In genomic region chr14:54232143-54232542, GRCm38 (mm10) we compare ENCODE assay signal across 11 mouse cellular contexts. TPM values are rescaled to one million over a fixed set of nuclear protein-coding genes. Genes with fewer than 3 reads are reported as not detected.
DNase-seq lines count a peak whose midpoint lies in the region; ATAC-seq and TF ChIP-seq lines count a peak whose summit lies in the region.
"Had no signal": no experiment of that assay in that cellular context is flagged by ENCODE, and none has a peak within 500 bp of the region (broad histone marks: within the 10 kb centered on the region; RNA-seq: fewer than 3 reads in every experiment).

No protein-coding gene starts in this region.

- no peak overlapping the region for H3K4me2 ChIP-seq in hindbrain, embryonic 14.5 days (replicated peaks)
- H3K4me2 ChIP-seq in intestine, embryonic 14.5 days (ENCODE audit: low read length), result no peak overlapping the region
- H3K4me2 ChIP-seq in neural tube, embryonic 14.5 days (ENCODE audit: low read depth, low read length), result no peak overlapping the region

- H3K27ac ChIP-seq in hindbrain, embryonic 14.5 days, result peak overlapping the region; percentile 54; the same call in 1 of the 2 replicates
- no peak overlapping the region for H3K27ac ChIP-seq in hindbrain, embryonic 10.5 days
- peak overlapping the region; percentile 97 for H3K27ac ChIP-seq in spleen, adult 2 months (ENCODE audit: insufficient read depth, low read length)
- H3K27ac ChIP-seq in intestine, embryonic 14.5 days (ENCODE audit: low read depth), result no peak overlapping the region; the same call in 1 of the 2 replicates
- peak overlapping the region; percentile 16; the same call in 1 of the 2 replicates for H3K27ac ChIP-seq in neural tube, embryonic 14.5 days (ENCODE audit: low read depth, low read length)

- no peak for ATAC-seq in hindbrain, embryonic 14.5 days (ENCODE audit: low FRiP score)
- ATAC-seq in intestine, embryonic 14.5 days (replicated peaks; ENCODE audit: low FRiP score, low TSS enrichment, low read depth), result peak; percentile 13; the same call in 1 of the 2 replicates
- peak; percentile 18; the same call in 1 of the 2 replicates for ATAC-seq in neural tube, embryonic 14.5 days (ENCODE audit: low read depth)
- no peak for ATAC-seq in megakaryocyte, adult 5-6 weeks (ENCODE audit: poor library complexity, severe bottlenecking)

- H3K36me3 ChIP-seq in hindbrain, embryonic 14.5 days (replicated peaks; ENCODE audit: control insufficient read depth, insufficient read depth), result peaks cover 13% of the 10 kb centered on the region
- H3K36me3 ChIP-seq in hindbrain, embryonic 10.5 days, result peaks cover 18% of the 10 kb centered on the region
- H3K36me3 ChIP-seq in spleen, adult 2 months (ENCODE audit: control insufficient read depth, insufficient read depth, low read length), result no peaks in the 10 kb centered on the region; the same call in 1 of the 2 replicates
- H3K36me3 ChIP-seq in intestine, embryonic 14.5 days (ENCODE audit: control insufficient read depth, insufficient read depth, low read length), result peaks cover 20% of the 10 kb centered on the region
- no peaks in the 10 kb centered on the region for H3K36me3 ChIP-seq in neural tube, embryonic 14.5 days (ENCODE audit: control insufficient read depth, insufficient read depth, low read length)

- 43% methylated on average over 9 of the region's 9 CpGs for WGBS in hindbrain, embryonic 14.5 days
- 86% methylated on average over 9 of the region's 9 CpGs for WGBS in hindbrain, embryonic 10.5 days
- WGBS in spleen, adult 2 months, result 62% methylated on average over 9 of the region's 9 CpGs
- 52% methylated on average over 9 of the region's 9 CpGs for WGBS in intestine, embryonic 14.5 days
- 32% methylated on average over 9 of the region's 9 CpGs for WGBS in neural tube, embryonic 14.5 days

- no peaks in the 10 kb centered on the region for H3K27me3 ChIP-seq in hindbrain, embryonic 14.5 days (ENCODE audit: control insufficient read depth, insufficient read depth, low read length)
- H3K27me3 ChIP-seq in hindbrain, embryonic 10.5 days (ENCODE audit: insufficient read depth, poor library complexity, severe bottlenecking), result peaks cover 7% of the 10 kb centered on the region; the same call in 1 of the 2 replicates
- H3K27me3 ChIP-seq in spleen, adult 2 months (ENCODE audit: control insufficient read depth, insufficient read depth, low read length), result no peaks in the 10 kb centered on the region
- H3K27me3 ChIP-seq in intestine, embryonic 14.5 days (replicated peaks; ENCODE audit: control insufficient read depth, insufficient read depth, low read length), result no peaks in the 10 kb centered on the region
- no peaks in the 10 kb centered on the region for H3K27me3 ChIP-seq in neural tube, embryonic 14.5 days (ENCODE audit: control insufficient read depth, insufficient read depth, low read length)

- DNase-seq in hindbrain, embryonic 14.5 days (ENCODE audit: low spot score), result no peak
- DNase-seq in hindbrain, embryonic 10.5 days (ENCODE audit: low spot score), result no peak
- no peak for DNase-seq in spleen, adult 2 months (ENCODE audit: low read depth in 1 of 2, low spot score in 2 of 2)
- no peak for DNase-seq in spleen, postnatal 4 days (ENCODE audit: low spot score in 2 of 2)
- DNase-seq in intestine, embryonic 14.5 days (ENCODE audit: low spot score), result no peak
- DNase-seq: heart, postnatal 14 days; lung, postnatal 36 days had no signal

- no peak for TF ChIP-seq CTCF in spleen, adult 2 months (IDR thresholded peaks at IDR 0.05; ENCODE audit: extremely low read depth, insufficient read depth, insufficient read length, insufficient replicate concordance)

- H3K9ac ChIP-seq in hindbrain, embryonic 14.5 days, result no peak overlapping the region
- H3K9ac ChIP-seq in intestine, embryonic 14.5 days (ENCODE audit: low read length), result no peak overlapping the region
- no peak overlapping the region for H3K9ac ChIP-seq in neural tube, embryonic 14.5 days (replicated peaks; ENCODE audit: low read depth, low read length)

- TF ChIP-seq POLR2A in spleen, adult 2 months (IDR thresholded peaks at IDR 0.05; ENCODE audit: low read depth, low read length), result no peak

- no peak overlapping the region for H3K4me3 ChIP-seq in hindbrain, embryonic 14.5 days (replicated peaks; ENCODE audit: low read length)
- no peak overlapping the region for H3K4me3 ChIP-seq in hindbrain, embryonic 10.5 days
- no peak overlapping the region for H3K4me3 ChIP-seq in spleen, adult 2 months (ENCODE audit: extremely low read depth, insufficient read depth, insufficient read length)
- H3K4me3 ChIP-seq in intestine, embryonic 14.5 days (ENCODE audit: low read depth, low read length), result no peak overlapping the region
- no peak overlapping the region for H3K4me3 ChIP-seq in neural tube, embryonic 14.5 days (ENCODE audit: low read depth, low read length)

- peaks cover 18% of the 10 kb centered on the region for H3K4me1 ChIP-seq in hindbrain, embryonic 14.5 days (replicated peaks; ENCODE audit: control insufficient read depth, insufficient read depth, low read length)
- H3K4me1 ChIP-seq in hindbrain, embryonic 10.5 days (replicated peaks), result peaks cover 42% of the 10 kb centered on the region
- H3K4me1 ChIP-seq in spleen, adult 2 months (ENCODE audit: control insufficient read depth, insufficient read depth, insufficient read length), result peaks cover 37% of the 10 kb centered on the region
- peaks cover 38% of the 10 kb centered on the region for H3K4me1 ChIP-seq in intestine, embryonic 14.5 days (replicated peaks; ENCODE audit: control insufficient read depth, insufficient read depth, low read length)
- H3K4me1 ChIP-seq in neural tube, embryonic 14.5 days (ENCODE audit: control insufficient read depth, insufficient read depth, low read length), result peaks cover 28% of the 10 kb centered on the region

- no peaks in the 10 kb centered on the region for H3K9me3 ChIP-seq in hindbrain, embryonic 14.5 days (ENCODE audit: control insufficient read depth, low read length)
- H3K9me3 ChIP-seq in hindbrain, embryonic 10.5 days, result no peaks in the 10 kb centered on the region
- H3K9me3 ChIP-seq in intestine, embryonic 14.5 days (ENCODE audit: control insufficient read depth, low read length), result no peaks in the 10 kb centered on the region
- no peaks in the 10 kb centered on the region for H3K9me3 ChIP-seq in neural tube, embryonic 14.5 days (ENCODE audit: control insufficient read depth, low read length)
- H3K9me3 ChIP-seq: limb, embryonic 10.5 days had no signal

RNA-seq across cellular contexts. Expression of gene Dad1, which starts 21.8 kb away (rescaled TPM):
- polyA plus RNA-seq in hindbrain, embryonic 14.5 days (2014; fragmentation: Nextera tagmentation; extraction: Ambion mirVana), result 365 and 386 TPM in 2 replicates
- 243 and 271 TPM in 2 replicates for polyA plus RNA-seq in hindbrain, embryonic 10.5 days (2016; fragmentation: Nextera tagmentation; extraction: Ambion mirVana)
- 309 and 372 TPM in 2 replicates for polyA plus RNA-seq in spleen, adult 2 months (2012; rRNA removed)
- polyA plus RNA-seq in intestine, embryonic 14.5 days (2014; fragmentation: Nextera tagmentation; extraction: Ambion mirVana), result 414 and 449 TPM in 2 replicates
- 401 and 423 TPM in 2 replicates for polyA plus RNA-seq in neural tube, embryonic 14.5 days (2014; fragmentation: Nextera tagmentation; extraction: Ambion mirVana)
- total RNA-seq in megakaryocyte, adult 5-6 weeks (2015), result 136 and 154 TPM in 2 replicates
- total RNA-seq in megakaryocyte, adult 5-6 weeks (2017), result 84.1 and 86.7 TPM in 2 replicates

RNA-seq across cellular contexts. Expression of gene Abhd4, which starts 21.8 kb away (rescaled TPM):
- 64.5 and 65.4 TPM in 2 replicates for polyA plus RNA-seq in hindbrain, embryonic 14.5 days (2014; fragmentation: Nextera tagmentation; extraction: Ambion mirVana)
- 39.6 and 44.7 TPM in 2 replicates for polyA plus RNA-seq in hindbrain, embryonic 10.5 days (2016; fragmentation: Nextera tagmentation; extraction: Ambion mirVana)
- 17.9 and 23.4 TPM in 2 replicates for polyA plus RNA-seq in spleen, adult 2 months (2012; rRNA removed)
- polyA plus RNA-seq in intestine, embryonic 14.5 days (2014; fragmentation: Nextera tagmentation; extraction: Ambion mirVana), result 46.9 and 53.5 TPM in 2 replicates
- polyA plus RNA-seq in neural tube, embryonic 14.5 days (2014; fragmentation: Nextera tagmentation; extraction: Ambion mirVana), result 57.4 and 69.5 TPM in 2 replicates
- total RNA-seq in megakaryocyte, adult 5-6 weeks (2015), result 11.0 and 13.9 TPM in 2 replicates
- total RNA-seq in megakaryocyte, adult 5-6 weeks (2017), result 10.0 and 16.5 TPM in 2 replicates

RNA-seq across cellular contexts. Expression of gene Olfr49, which starts 52.6 kb away (rescaled TPM):
- not detected in 2 replicates for polyA plus RNA-seq in hindbrain, embryonic 14.5 days (2014; fragmentation: Nextera tagmentation; extraction: Ambion mirVana)
- polyA plus RNA-seq in hindbrain, embryonic 10.5 days (2016; fragmentation: Nextera tagmentation; extraction: Ambion mirVana), result not detected in 2 replicates
- polyA plus RNA-seq in spleen, adult 2 months (2012; rRNA removed), result not detected in 2 replicates
- polyA plus RNA-seq in intestine, embryonic 14.5 days (2014; fragmentation: Nextera tagmentation; extraction: Ambion mirVana), result not detected in 2 replicates
- polyA plus RNA-seq in neural tube, embryonic 14.5 days (2014; fragmentation: Nextera tagmentation; extraction: Ambion mirVana), result not detected in 2 replicates
- total RNA-seq in megakaryocyte, adult 5-6 weeks (2015), result not detected in 2 replicates
- total RNA-seq in megakaryocyte, adult 5-6 weeks (2017), result 0.11 TPM in 1 of 2 replicates, not detected in the other
- total RNA-seq: gastrocnemius, adult 8-10 months; heart, postnatal 14 days had no signal
- polyA plus RNA-seq: limb, embryonic 10.5 days had no signal

Comparison
In these comparisons a context has a peak if more than half of its experiments do, and no peak if none do; other contexts are left out.
1. H3K27ac ChIP-seq: peak in hindbrain, embryonic 14.5 days (single experiment), spleen, adult 2 months (single experiment) and neural tube, embryonic 14.5 days (single experiment); none in hindbrain, embryonic 10.5 days (single experiment) and intestine, embryonic 14.5 days (single experiment).
2. ATAC-seq: peak in intestine, embryonic 14.5 days (single experiment) and neural tube, embryonic 14.5 days (single experiment); none in hindbrain, embryonic 14.5 days (single experiment) and megakaryocyte, adult 5-6 weeks (single experiment).